Mouse (Mus musculus) embryonic facial prominence, embryonic 15.5 days (tissue): ENCODE measurements around the gene Otub1. TPM values are rescaled to one million over a fixed set of nuclear protein-coding genes. Genes with fewer than 3 reads are reported as not detected.

Experiments used
- ATAC-seq: fragments of 200-750 bp; cut with Nextera tagmentation; 2 replicates; pipeline ENCODE4 v1.8.0; 2017; ENCODE audit warnings: low read depth, moderate TSS enrichment; ENCODE audit not compliant: insufficient number of reproducible peaks, low FRiP score, low TSS enrichment
- H3K27ac ChIP-seq: fragments of 300-500 bp; sonication (generic); replicated peaks from 2 replicates; pipeline ENCODE4 v1.5.1; 2015; ENCODE audit warnings: mild to moderate bottlenecking, inconsistent platforms
- H3K27me3 ChIP-seq: fragments of 300-500 bp; sonication (generic); 2 replicates; pipeline ENCODE4 v1.6.1; 2015; ENCODE audit warnings: inconsistent platforms
- H3K36me3 ChIP-seq: fragments of 300-500 bp; sonication (generic); 2 replicates; pipeline ENCODE4 v1.6.1; 2015; ENCODE audit warnings: mild to moderate bottlenecking, inconsistent platforms
- H3K4me1 ChIP-seq: fragments of 300-500 bp; sonication (generic); 2 replicates; pipeline ENCODE4 v1.6.1; 2015; ENCODE audit warnings: inconsistent platforms
- H3K4me2 ChIP-seq: fragments of 300-500 bp; sonication (generic); replicated peaks from 2 replicates; pipeline ENCODE4 v1.6.1; 2015; ENCODE audit warnings: mild to moderate bottlenecking, inconsistent platforms
- H3K4me3 ChIP-seq: fragments of 300-500 bp; sonication (generic); replicated peaks from 2 replicates; pipeline ENCODE4 v1.5.1; 2015; ENCODE audit warnings: mild to moderate bottlenecking, inconsistent platforms
- H3K9ac ChIP-seq: fragments of 300-500 bp; sonication (generic); 2 replicates; pipeline ENCODE4 v1.6.1; 2015; ENCODE audit warnings: inconsistent platforms
- H3K9me3 ChIP-seq: fragments of 300-500 bp; sonication (generic); replicated peaks from 2 replicates; pipeline ENCODE4 v1.6.1; 2016; ENCODE audit warnings: inconsistent platforms
- WGBS: fragments of 180-500 bp; shearing (Covaris S2); methylation state at CpG from one replicate; pipeline ENCODE4 v1.1.7; 2015; 5-methylcytosine and 5-hydroxymethylcytosine counted together
- polyA plus RNA-seq: library from polyadenylated mRNA; unstranded; fragments of >200 nt; fragmentation: Nextera tagmentation; extraction: Ambion mirVana; gene quantifications from 2 replicates; pipeline ENCODE4 v1.2.1, GENCODE M21; 2015

Gene Otub1
- polyA plus RNA-seq: 206 and 214 TPM in 2 replicates

DNA sequence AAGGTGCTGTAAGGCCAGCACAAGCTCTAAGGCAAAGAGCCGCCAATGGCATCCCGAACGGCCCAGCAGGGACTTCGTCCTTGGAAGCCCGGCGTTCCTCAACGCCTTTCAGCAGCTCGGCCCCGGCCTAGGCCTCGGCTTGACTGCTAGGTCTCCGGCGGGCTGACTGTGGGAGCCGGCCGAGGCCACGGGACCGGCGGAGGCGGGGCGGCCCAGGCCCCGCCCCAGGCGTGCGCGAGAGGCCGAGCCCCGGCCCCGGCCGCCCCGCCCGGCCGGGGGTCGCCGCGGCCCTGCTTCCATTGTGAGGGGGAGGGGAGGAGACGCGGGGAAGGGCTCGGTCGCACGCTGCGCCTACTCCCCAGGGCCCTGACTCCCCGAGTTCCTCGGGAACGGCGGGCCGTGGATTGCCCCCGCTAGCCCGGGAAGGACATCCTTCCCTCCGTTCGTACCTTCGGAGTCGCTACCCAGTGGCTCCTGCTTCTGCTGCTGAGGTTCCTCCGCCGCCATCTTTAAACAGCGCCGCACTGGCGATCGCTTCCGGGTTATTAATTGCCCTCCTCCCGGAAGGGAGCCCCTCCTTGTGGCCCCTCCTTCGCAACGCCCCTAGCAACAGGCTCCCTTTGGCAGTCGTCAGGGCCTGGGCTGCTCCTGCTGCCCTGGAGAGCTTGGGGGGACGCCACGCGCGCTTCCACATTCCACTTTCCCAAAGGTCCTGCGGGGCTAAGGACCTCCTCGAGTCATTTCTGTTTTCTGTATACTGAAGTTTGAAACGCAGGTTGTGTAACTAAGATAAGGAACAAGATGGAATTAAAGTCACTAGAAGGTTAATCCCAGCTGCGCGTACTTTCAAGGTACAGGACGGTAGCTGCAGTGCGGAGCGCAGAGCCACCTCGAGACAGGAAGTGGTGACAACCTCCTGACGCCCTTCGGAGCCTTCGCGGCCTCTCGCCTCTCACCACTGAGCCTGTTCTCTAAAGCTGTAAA is at the start of gene Otub1:
Otub1 (minus strand) TSS at position 564 of the 984 bp plus-strand sequence.
- H3K4me3 ChIP-seq: peak within 1 kb of the TSS; percentile 89
- no peaks in the 10 kb centered on the region for H3K9me3 ChIP-seq
- peaks cover 32% of the 10 kb centered on the region for H3K36me3 ChIP-seq
- peaks cover 33% of the 10 kb centered on the region for H3K4me1 ChIP-seq
- H3K27ac ChIP-seq: peak within 1 kb of the TSS; percentile 99
- no peaks in the 10 kb centered on the region for H3K27me3 ChIP-seq
- H3K9ac ChIP-seq: peak within 1 kb of the TSS; percentile 76
- H3K4me2 ChIP-seq: peak within 1 kb of the TSS; percentile 66
- under 1% methylated on average over 79 of the region's 79 CpGs for WGBS
- peak; percentile 96 for ATAC-seq

DNA sequence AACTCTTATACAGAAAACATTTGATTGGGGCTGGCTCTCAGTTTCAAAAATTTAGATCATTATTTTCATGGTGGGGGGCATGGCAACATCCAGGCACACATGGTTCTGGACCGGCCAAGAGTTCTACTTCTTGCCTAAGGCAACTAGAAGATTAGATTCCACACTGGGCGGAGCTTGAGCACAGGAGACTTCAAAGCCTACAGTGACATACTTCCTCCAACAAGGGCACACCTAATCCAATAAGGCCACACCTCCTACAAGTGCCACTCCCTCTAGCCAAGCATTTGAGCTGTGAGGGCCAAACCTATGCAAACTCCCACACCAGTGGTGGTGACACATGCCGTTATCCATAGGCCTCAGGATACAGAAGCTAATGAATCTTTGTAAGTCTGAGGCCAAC is 39.9 kb upstream of the Otub1 start:
- no peaks in the 10 kb centered on the region for H3K36me3 ChIP-seq
- 59% methylated on average over 3 of the region's 3 CpGs for WGBS
- peaks cover 6% of the 10 kb centered on the region; the same call in 1 of the 2 replicates for H3K4me1 ChIP-seq
- H3K27ac ChIP-seq: no peak overlapping the region
- no peak for ATAC-seq
- H3K27me3 ChIP-seq: no peaks in the 10 kb centered on the region
- no peak overlapping the region for H3K9ac ChIP-seq
- no peaks in the 10 kb centered on the region for H3K9me3 ChIP-seq
- no peak overlapping the region for H3K4me2 ChIP-seq
- H3K4me3 ChIP-seq: no peak overlapping the region

DNA sequence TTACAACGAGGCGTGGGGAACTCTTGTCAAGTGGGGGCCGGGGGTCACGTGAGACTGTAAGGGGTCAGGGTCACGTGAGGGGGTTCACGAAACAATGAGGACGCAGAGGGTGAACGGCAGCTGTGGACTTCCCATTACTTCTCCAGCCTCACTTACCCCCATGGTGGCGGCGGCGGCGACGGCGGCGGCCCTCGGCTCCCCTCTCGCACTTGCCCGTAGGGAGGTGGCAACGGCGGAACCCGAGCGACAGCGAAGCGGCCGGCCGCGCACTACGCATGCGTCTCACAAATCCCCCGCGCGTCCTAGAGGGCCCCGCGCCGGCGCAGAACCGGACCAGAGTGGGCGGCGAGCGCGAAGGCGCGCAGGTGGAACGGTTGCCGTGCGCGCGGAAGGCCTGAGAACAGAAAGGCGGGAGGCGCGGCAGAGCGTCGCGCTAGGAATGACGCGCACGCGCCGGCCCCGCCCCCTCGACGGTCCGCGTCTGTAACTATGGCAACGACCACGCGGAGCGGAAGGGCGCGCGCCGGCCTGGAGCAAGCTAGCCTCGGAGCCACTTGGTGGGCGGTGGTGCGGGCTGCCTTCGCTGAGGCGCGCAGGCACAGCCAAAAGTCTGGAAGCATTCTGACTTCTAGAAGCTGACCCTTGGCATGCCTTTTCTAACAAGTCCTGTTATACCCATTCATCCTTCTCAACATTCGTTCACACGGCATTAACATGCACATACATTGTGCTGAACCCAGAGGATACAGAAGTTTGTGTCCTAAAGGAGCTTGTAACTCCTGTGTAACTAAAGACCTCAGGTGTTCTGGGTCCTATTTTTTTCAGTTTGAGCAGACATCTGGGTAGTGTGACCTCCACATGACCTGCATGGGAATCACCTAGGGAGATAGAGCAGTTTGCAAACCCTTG is 34.9 kb upstream of the Otub1 start, which contains the start of gene Naa40:
Naa40 (minus strand) TSS at position 402 of the 909 bp plus-strand sequence.
- Histone ChIP-seq H3K9me3 (no peaks in the 10 kb centered on the region), H3K4me1 (peaks cover 24% of the 10 kb centered on the region), H3K27me3 (no peaks in the 10 kb centered on the region), H3K4me2 (peak within 1 kb of the TSS; percentile 87), H3K9ac (peak within 1 kb of the TSS; percentile 83), H3K4me3 (peak within 1 kb of the TSS; percentile 85), H3K27ac (peak within 1 kb of the TSS; percentile 87), H3K36me3 (peaks cover 5% of the 10 kb centered on the region; the same call in 1 of the 2 replicates)
- WGBS: under 1% methylated on average over 78 of the region's 80 CpGs
- ATAC-seq: peak; percentile 95

DNA sequence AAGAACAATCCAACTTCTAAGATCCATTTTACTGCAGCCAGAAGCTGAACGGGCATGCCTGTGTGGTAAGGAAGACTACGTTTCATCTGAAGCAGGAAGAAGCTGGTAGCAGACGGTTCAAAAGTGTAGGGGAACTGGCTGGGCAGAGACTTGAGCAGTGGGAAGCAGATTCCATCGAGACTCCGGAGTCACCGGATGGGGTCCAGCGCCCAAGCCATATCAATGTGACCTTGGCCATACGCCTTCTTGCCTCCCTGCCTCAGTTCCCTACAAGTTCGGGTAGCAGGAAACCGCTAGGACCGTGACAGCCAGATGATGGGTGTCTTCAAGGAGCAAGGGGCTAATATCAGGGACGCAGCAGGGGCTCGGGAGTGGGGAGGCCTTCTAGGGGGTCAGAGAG is 34.2 kb upstream of the Otub1 start:
- Histone ChIP-seq H3K4me1 (peaks cover 24% of the 10 kb centered on the region), H3K36me3 (peaks cover 5% of the 10 kb centered on the region; the same call in 1 of the 2 replicates), H3K27me3 (no peaks in the 10 kb centered on the region), H3K27ac (peak overlapping the region; percentile 87), H3K9ac (peak overlapping the region; percentile 83), H3K4me2 (peak overlapping the region; percentile 87), H3K9me3 (no peaks in the 10 kb centered on the region), H3K4me3 (peak overlapping the region; percentile 85)
- WGBS: 2% methylated on average over 13 of the region's 13 CpGs
- ATAC-seq: 0 out of 2 replicates have a peak, but pooled peaks have one; percentile 1

- H3K27me3 ChIP-seq: no peaks in the 10 kb centered on the region
- no peaks in the 10 kb centered on the region for H3K9me3 ChIP-seq
- peaks cover 5% of the 10 kb centered on the region; the same call in 1 of the 2 replicates for H3K36me3 ChIP-seq
- peak overlapping the region; percentile 83 for H3K9ac ChIP-seq
- WGBS: 83% methylated on average over 3 of the region's 3 CpGs
- no peak for ATAC-seq
- H3K4me2 ChIP-seq: peak overlapping the region; percentile 87
- H3K27ac ChIP-seq: no peak overlapping the region
- H3K4me1 ChIP-seq: peaks cover 24% of the 10 kb centered on the region
- H3K4me3 ChIP-seq: peak overlapping the region; percentile 85
These were observed 33.5 kb upstream of the Otub1 start for GRCm38 (mm10) chr19:7239574-7239973.

DNA sequence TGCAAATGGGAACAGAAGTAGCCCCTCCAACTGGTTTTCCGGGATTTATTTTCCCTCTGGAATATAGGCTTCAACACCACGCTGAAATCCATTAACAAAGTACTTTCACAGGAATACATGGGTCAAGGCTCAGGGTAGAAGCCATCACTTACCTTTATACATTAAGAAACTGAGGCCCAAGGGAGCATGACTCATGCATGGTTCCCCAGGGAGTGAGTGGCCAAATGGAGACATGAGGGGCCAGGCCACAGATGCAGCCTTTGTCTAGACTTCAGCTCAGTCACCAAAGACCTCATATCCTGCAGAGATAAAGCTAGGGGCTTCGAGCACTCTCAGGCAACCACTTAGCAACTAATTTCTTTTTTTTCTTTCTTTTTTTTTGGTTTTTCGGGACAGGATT is 30.6 kb upstream of the Otub1 start:
- Histone ChIP-seq H3K36me3 (peaks cover 27% of the 10 kb centered on the region), H3K9ac (no peak overlapping the region), H3K9me3 (no peaks in the 10 kb centered on the region), H3K4me3 (no peak overlapping the region), H3K4me1 (peaks cover 24% of the 10 kb centered on the region), H3K4me2 (no peak overlapping the region), H3K27me3 (no peaks in the 10 kb centered on the region), H3K27ac (no peak overlapping the region)
- no peak for ATAC-seq
- 82% methylated on average over 4 of the region's 4 CpGs for WGBS

GRCm38 (mm10) chr19:7236011-7236410 is 29.9 kb upstream of the Otub1 start:
- 84% methylated on average over 2 of the region's 2 CpGs for whole genome bisulfite sequencing

DNA sequence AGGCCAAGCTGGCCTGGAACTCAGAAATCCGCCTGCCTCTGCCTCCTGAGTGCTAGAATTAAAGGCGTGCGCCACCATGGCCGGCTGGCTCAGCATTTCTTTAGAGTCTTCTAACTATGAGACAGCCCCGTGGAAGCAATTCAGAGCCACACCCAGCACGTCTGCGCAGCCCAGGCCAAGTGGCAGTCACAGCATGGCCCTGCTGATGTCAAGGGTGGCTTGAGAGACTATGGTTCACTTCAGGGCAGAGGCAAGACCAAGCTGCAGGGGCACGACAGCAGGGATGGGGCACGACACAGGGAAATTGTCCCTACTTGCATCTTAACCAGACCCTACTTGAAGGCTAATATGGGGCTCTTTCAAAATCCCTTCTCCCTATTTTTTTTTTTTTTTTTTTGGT is 29.3 kb upstream of the Otub1 start:
- WGBS: 89% methylated on average over 9 of the region's 9 CpGs
- no peaks in the 10 kb centered on the region for H3K27me3 ChIP-seq
- no peak for ATAC-seq
- H3K4me1 ChIP-seq: peaks cover 17% of the 10 kb centered on the region
- peaks cover 39% of the 10 kb centered on the region for H3K36me3 ChIP-seq
- H3K4me2 ChIP-seq: no peak overlapping the region
- H3K9ac ChIP-seq: no peak overlapping the region
- no peak overlapping the region for H3K4me3 ChIP-seq
- no peaks in the 10 kb centered on the region for H3K9me3 ChIP-seq
- H3K27ac ChIP-seq: no peak overlapping the region

More at GRCm38 (mm10) chr19:7236011-7236410, 29.9 kb upstream of the Otub1 start:
- Histone ChIP-seq H3K4me3 (no peak overlapping the region), H3K4me1 (peaks cover 18% of the 10 kb centered on the region), H3K36me3 (peaks cover 34% of the 10 kb centered on the region), H3K27ac (no peak overlapping the region), H3K27me3 (no peaks in the 10 kb centered on the region), H3K9ac (no peak overlapping the region), H3K9me3 (no peaks in the 10 kb centered on the region), H3K4me2 (no peak overlapping the region)
- no peak for ATAC-seq

GRCm38 (mm10) chr19:7234537-7235221 is 28.6 kb upstream of the Otub1 start:
- 50% methylated on average over 8 of the region's 8 CpGs for WGBS

GRCm38 (mm10) chr19:7226511-7226914 is 20.4 kb upstream of the Otub1 start:
- peak overlapping the region; percentile 39 for H3K27ac ChIP-seq
- no peaks in the 10 kb centered on the region for H3K4me1 ChIP-seq
- WGBS: 79% methylated on average over 6 of the region's 6 CpGs
- no peaks in the 10 kb centered on the region for H3K27me3 ChIP-seq
- no peak overlapping the region for H3K4me2 ChIP-seq
- ATAC-seq: no peak
- H3K4me3 ChIP-seq: no peak overlapping the region
- H3K9ac ChIP-seq: no peak overlapping the region
- no peaks in the 10 kb centered on the region for H3K9me3 ChIP-seq
- peaks cover 56% of the 10 kb centered on the region for H3K36me3 ChIP-seq

More at GRCm38 (mm10) chr19:7234537-7235221, 28.6 kb upstream of the Otub1 start:
- H3K4me2 ChIP-seq: no peak overlapping the region
- peaks cover 9% of the 10 kb centered on the region for H3K4me1 ChIP-seq
- no peak overlapping the region for H3K27ac ChIP-seq
- peaks cover 47% of the 10 kb centered on the region for H3K36me3 ChIP-seq
- no peaks in the 10 kb centered on the region for H3K27me3 ChIP-seq
- H3K9me3 ChIP-seq: no peaks in the 10 kb centered on the region
- no peak overlapping the region for H3K4me3 ChIP-seq
- no peak overlapping the region for H3K9ac ChIP-seq
- ATAC-seq: peak; percentile 85
